Comparison of ENCODE assay signal across 8 mouse cellular contexts in the genomic region with DNA sequence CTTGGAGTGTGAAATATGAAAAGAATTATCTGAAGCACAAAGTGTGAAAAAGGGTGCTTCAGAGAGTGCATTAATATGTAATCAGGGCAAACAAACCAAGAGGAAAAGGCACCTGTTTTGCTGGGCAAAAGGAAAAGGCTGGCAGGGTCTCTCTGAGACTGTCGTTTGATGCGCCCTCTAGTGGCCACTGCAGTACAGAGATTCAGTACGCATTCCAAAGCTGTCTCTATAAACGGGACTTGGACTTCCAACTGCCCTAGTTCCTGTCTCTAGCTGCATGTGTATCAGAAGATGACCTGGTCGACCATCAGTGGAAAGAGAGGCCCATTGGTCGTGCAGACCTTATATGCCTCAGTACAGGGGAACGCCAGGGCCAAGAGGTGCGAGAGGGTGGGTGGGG. TPM values are rescaled to one million over a fixed set of nuclear protein-coding genes. Genes with fewer than 3 reads are reported as not detected.
DNase-seq lines count a peak whose midpoint lies in the region; ATAC-seq and TF ChIP-seq lines count a peak whose summit lies in the region.

No protein-coding gene starts in this region.

- no peak overlapping the region for H3K9ac ChIP-seq in heart, postnatal 0 days (replicated peaks; ENCODE audit: low read depth, low read length)
- no peak overlapping the region for H3K9ac ChIP-seq in lung, embryonic 14.5 days

- 22% methylated on average over 8 of the region's 8 CpGs for WGBS in embryonic facial prominence, embryonic 10.5 days
- 19% methylated on average over 8 of the region's 8 CpGs for WGBS in heart, postnatal 0 days
- 20% methylated on average over 8 of the region's 8 CpGs for WGBS in lung, embryonic 14.5 days

- no peaks in the 10 kb centered on the region for H3K4me1 ChIP-seq in embryonic facial prominence, embryonic 10.5 days
- H3K4me1 ChIP-seq in heart, postnatal 0 days (ENCODE audit: control insufficient read depth, insufficient read depth), result no peaks in the 10 kb centered on the region
- no peaks in the 10 kb centered on the region for H3K4me1 ChIP-seq in lung, embryonic 14.5 days (ENCODE audit: insufficient read depth)

- TF ChIP-seq CTCF in heart, postnatal 0 days (IDR thresholded peaks at IDR 0.05; ENCODE audit: low read depth), result peak; percentile 82
- peak; percentile 88 for TF ChIP-seq CTCF in lung, embryonic 14.5 days (IDR thresholded peaks at IDR 0.05; ENCODE audit: low read depth)

- no peaks in the 10 kb centered on the region for H3K9me3 ChIP-seq in embryonic facial prominence, embryonic 10.5 days
- H3K9me3 ChIP-seq in heart, postnatal 0 days (replicated peaks; ENCODE audit: control insufficient read depth, low read length), result no peaks in the 10 kb centered on the region
- no peaks in the 10 kb centered on the region for H3K9me3 ChIP-seq in lung, embryonic 14.5 days (ENCODE audit: low read depth, low read length)

- TF ChIP-seq EP300 in heart, postnatal 0 days (IDR thresholded peaks at IDR 0.05; ENCODE audit: low read depth), result no peak

- no peaks in the 10 kb centered on the region for H3K36me3 ChIP-seq in embryonic facial prominence, embryonic 10.5 days (replicated peaks)
- H3K36me3 ChIP-seq in heart, postnatal 0 days (replicated peaks; ENCODE audit: control insufficient read depth, insufficient read depth, low read length), result no peaks in the 10 kb centered on the region
- H3K36me3 ChIP-seq in lung, embryonic 14.5 days (ENCODE audit: insufficient read depth), result no peaks in the 10 kb centered on the region

- H3K4me3 ChIP-seq in embryonic facial prominence, embryonic 10.5 days, result no peak overlapping the region
- H3K4me3 ChIP-seq in heart, postnatal 0 days (ENCODE audit: low read depth, low read length), result no peak overlapping the region
- H3K4me3 ChIP-seq in lung, embryonic 14.5 days (ENCODE audit: low read depth, low read length), result no peak overlapping the region

- no peak overlapping the region for H3K4me2 ChIP-seq in heart, postnatal 0 days (ENCODE audit: low read depth, low read length)
- H3K4me2 ChIP-seq in lung, embryonic 14.5 days, result no peak overlapping the region

- ATAC-seq in heart, postnatal 0 days (ENCODE audit: insufficient read depth, low read depth), result peak; percentile 58; the same call in 1 of the 2 replicates
- peak; percentile 42; the same call in 1 of the 2 replicates for ATAC-seq in lung, embryonic 14.5 days (ENCODE audit: insufficient read depth)

- peak; percentile 57 for DNase-seq in CD4-positive helper T cell, adult 2 months (ENCODE audit: low read depth, low spot score)
- peak; percentile 81 for DNase-seq in adrenal gland, postnatal 10 days
- peak; percentile 74 for DNase-seq in embryonic facial prominence, embryonic 10.5 days (ENCODE audit: low spot score)
- DNase-seq in heart, postnatal 0 days (ENCODE audit: low spot score), result peak; percentile 57
- peak; percentile 63 to 83 for DNase-seq in kidney, postnatal 25 days
- peak; percentile 89 for DNase-seq in lung, embryonic 14.5 days
- peak; percentile 36 for DNase-seq in ovary, postnatal 10 days (ENCODE audit: low spot score)
- DNase-seq in thymus, adult 18-20 months, result peak; percentile 12 to 26

- H3K27me3 ChIP-seq in embryonic facial prominence, embryonic 10.5 days (replicated peaks; ENCODE audit: low read depth, poor library complexity, severe bottlenecking), result peaks cover 6% of the 10 kb centered on the region
- H3K27me3 ChIP-seq in heart, postnatal 0 days (ENCODE audit: control insufficient read depth, insufficient read depth, low read length), result no peaks in the 10 kb centered on the region
- H3K27me3 ChIP-seq in lung, embryonic 14.5 days (ENCODE audit: insufficient read depth, low read length), result no peaks in the 10 kb centered on the region

- no peak overlapping the region for H3K27ac ChIP-seq in embryonic facial prominence, embryonic 10.5 days (replicated peaks)
- no peak overlapping the region for H3K27ac ChIP-seq in heart, postnatal 0 days (ENCODE audit: low read depth)
- H3K27ac ChIP-seq in lung, embryonic 14.5 days (ENCODE audit: low read depth), result no peak overlapping the region

RNA-seq across cellular contexts. Expression of gene D16Ertd472e, which starts 58.7 kb away (rescaled TPM):
- total RNA-seq in adrenal gland, postnatal 10 days (2021), result 10 to 100 TPM; 15.3 to 25.3 TPM
- polyA plus RNA-seq in embryonic facial prominence, embryonic 10.5 days (2016; fragmentation: Nextera tagmentation; extraction: Ambion mirVana), result 24.8 and 28.3 TPM in 2 replicates
- total RNA-seq in heart, postnatal 0 days (2014; rRNA removed; ENCODE audit: low replicate concordance), result 8.4 and 13.4 TPM in 2 replicates
- 4.5 and 5.1 TPM in 2 replicates for polyA plus RNA-seq in heart, postnatal 0 days (2015; fragmentation: Nextera tagmentation; extraction: Ambion mirVana)
- polyA plus RNA-seq in lung, embryonic 14.5 days (2014; fragmentation: Nextera tagmentation; extraction: Ambion mirVana), result 20.0 and 20.3 TPM in 2 replicates

Comparison
In these comparisons a context has a peak if more than half of its experiments do, and no peak if none do; other contexts are left out.
1. DNase-seq: peak in every context shown above with its lines; median percentile 89 in lung, embryonic 14.5 days; 81 in adrenal gland, postnatal 10 days; 74 in embryonic facial prominence, embryonic 10.5 days; 73 in kidney, postnatal 25 days; 57 in CD4-positive helper T cell, adult 2 months; 57 in heart, postnatal 0 days; 36 in ovary, postnatal 10 days; 19 in thymus, adult 18-20 months.